Mouse (Mus musculus): Measurements from ENCODE around the gene Ppp1r13l. TPM values are rescaled to one million over a fixed set of nuclear protein-coding genes. Genes with fewer than 3 reads are reported as not detected.

The Ppp1r13l gene
- polyA plus RNA-seq (2015; fragmentation: Nextera tagmentation; extraction: Ambion mirVana): 3.0 and 4.0 TPM in 2 replicates

- Histone ChIP-seq H3K9me3 (replicated peaks; ENCODE audit: low read length) (no peaks in the 10 kb centered on the region), H3K36me3 (ENCODE audit: insufficient read depth, low read length) (0 out of 2 replicates have a peak, but pooled peaks cover 6% of the 10 kb centered on the region), H3K27ac (peak within 1 kb of the TSS; percentile 56; the same call in 1 of the 2 replicates), H3K4me3 (replicated peaks; ENCODE audit: low read depth, low read length) (peak within 1 kb of the TSS; percentile 74), H3K9ac (ENCODE audit: low read depth, low read length) (peak within 1 kb of the TSS; percentile 75), H3K4me2 (ENCODE audit: low read length) (peak within 1 kb of the TSS; percentile 99), H3K27me3 (ENCODE audit: insufficient read depth, low read length) (no peaks in the 10 kb centered on the region), H3K4me1 (replicated peaks; ENCODE audit: insufficient read depth, low read length) (0 out of 2 replicates have a peak, but pooled peaks cover 17% of the 10 kb centered on the region)
- ATAC-seq (replicated peaks; ENCODE audit: low FRiP score, low read depth) (peak; percentile 48), DNase-seq (ENCODE audit: low spot score) (peak; percentile 94)
- under 1% methylated on average over 31 of the region's 31 CpGs for WGBS
- TF ChIP-seq CTCF (IDR thresholded peaks at IDR 0.05; ENCODE audit: low read depth): no peak
Measured at GRCm38 (mm10) chr7:19359299-19359891, at the start of gene Ppp1r13l, which contains the start of gene Cd3eap. Gene Ppp1r13l (plus strand): TSS chr7:19359749. Gene Cd3eap (minus strand): TSS chr7:19359483.

GRCm38 (mm10) chr7:19309884-19310641 is 49.5 kb upstream of the Ppp1r13l start, which contains the start of gene Fosb:
Gene Fosb (minus strand): TSS chr7:19310051.
- ATAC-seq (replicated peaks; ENCODE audit: low FRiP score, low read depth): peak; percentile 89
- WGBS: 1% methylated on average over 48 of the region's 49 CpGs
- no peak within 1 kb of the TSS for H3K27ac ChIP-seq
- peak; percentile 98 for DNase-seq (ENCODE audit: low spot score)
- H3K4me2 ChIP-seq (ENCODE audit: low read length): peak within 1 kb of the TSS; percentile 86
- peaks cover 13% of the 10 kb centered on the region; the same call in 1 of the 2 replicates for H3K4me1 ChIP-seq (replicated peaks; ENCODE audit: insufficient read depth, low read length)
- H3K9ac ChIP-seq (ENCODE audit: low read depth, low read length): peak within 1 kb of the TSS; percentile 55
- no peaks in the 10 kb centered on the region for H3K36me3 ChIP-seq (ENCODE audit: insufficient read depth, low read length)
- peak within 1 kb of the TSS; percentile 52 for H3K4me3 ChIP-seq (replicated peaks; ENCODE audit: low read depth, low read length)
- peaks cover 8% of the 10 kb centered on the region for H3K27me3 ChIP-seq (ENCODE audit: insufficient read depth, low read length)
- no peaks in the 10 kb centered on the region for H3K9me3 ChIP-seq (replicated peaks; ENCODE audit: low read length)
- TF ChIP-seq CTCF (IDR thresholded peaks at IDR 0.05; ENCODE audit: low read depth): peak; percentile 67

GRCm38 (mm10) chr7:19311991-19312390 is 47.6 kb upstream of the Ppp1r13l start:
- H3K9me3 ChIP-seq (replicated peaks; ENCODE audit: low read length): no peaks in the 10 kb centered on the region
- WGBS: 27% methylated on average over 4 of the region's 4 CpGs
- no peak for ATAC-seq (replicated peaks; ENCODE audit: low FRiP score, low read depth)
- no peak overlapping the region for H3K4me2 ChIP-seq (ENCODE audit: low read length)
- H3K4me1 ChIP-seq (replicated peaks; ENCODE audit: insufficient read depth, low read length): peaks cover 13% of the 10 kb centered on the region; the same call in 1 of the 2 replicates
- H3K27me3 ChIP-seq (ENCODE audit: insufficient read depth, low read length): 0 out of 2 replicates have a peak, but pooled peaks cover under 1% of the 10 kb centered on the region
- H3K4me3 ChIP-seq (replicated peaks; ENCODE audit: low read depth, low read length): no peak overlapping the region
- H3K9ac ChIP-seq (ENCODE audit: low read depth, low read length): no peak overlapping the region
- H3K36me3 ChIP-seq (ENCODE audit: insufficient read depth, low read length): no peaks in the 10 kb centered on the region
- DNase-seq (ENCODE audit: low spot score): peak; percentile 21
- H3K27ac ChIP-seq: no peak overlapping the region
- no peak for TF ChIP-seq CTCF (IDR thresholded peaks at IDR 0.05; ENCODE audit: low read depth)

GRCm38 (mm10) chr7:19314033-19314432 is 45.5 kb upstream of the Ppp1r13l start:
- Histone ChIP-seq H3K27ac (no peak overlapping the region), H3K27me3 (ENCODE audit: insufficient read depth, low read length) (0 out of 2 replicates have a peak, but pooled peaks cover 4% of the 10 kb centered on the region), H3K36me3 (ENCODE audit: insufficient read depth, low read length) (no peaks in the 10 kb centered on the region), H3K9ac (ENCODE audit: low read depth, low read length) (no peak overlapping the region), H3K4me1 (replicated peaks; ENCODE audit: insufficient read depth, low read length) (peaks cover 9% of the 10 kb centered on the region; the same call in 1 of the 2 replicates), H3K9me3 (replicated peaks; ENCODE audit: low read length) (no peaks in the 10 kb centered on the region), H3K4me3 (replicated peaks; ENCODE audit: low read depth, low read length) (no peak overlapping the region), H3K4me2 (ENCODE audit: low read length) (no peak overlapping the region)
- 43% methylated on average over 5 of the region's 5 CpGs for WGBS
- TF ChIP-seq CTCF (IDR thresholded peaks at IDR 0.05; ENCODE audit: low read depth): no peak
- ATAC-seq (replicated peaks; ENCODE audit: low FRiP score, low read depth) (no peak), DNase-seq (ENCODE audit: low spot score) (no peak)

GRCm38 (mm10) chr7:19316451-19317161 is 42.9 kb upstream of the Ppp1r13l start:
- Histone ChIP-seq H3K27me3 (ENCODE audit: insufficient read depth, low read length) (0 out of 2 replicates have a peak, but pooled peaks cover 4% of the 10 kb centered on the region), H3K4me3 (replicated peaks; ENCODE audit: low read depth, low read length) (no peak overlapping the region), H3K36me3 (ENCODE audit: insufficient read depth, low read length) (no peaks in the 10 kb centered on the region), H3K4me2 (ENCODE audit: low read length) (no peak overlapping the region), H3K27ac (no peak overlapping the region), H3K9me3 (replicated peaks; ENCODE audit: low read length) (no peaks in the 10 kb centered on the region), H3K4me1 (replicated peaks; ENCODE audit: insufficient read depth, low read length) (peaks cover 8% of the 10 kb centered on the region), H3K9ac (ENCODE audit: low read depth, low read length) (no peak overlapping the region)
- ATAC-seq (replicated peaks; ENCODE audit: low FRiP score, low read depth): no peak
- no peak for DNase-seq (ENCODE audit: low spot score)
- 55% methylated on average over 14 of the region's 14 CpGs for WGBS
- TF ChIP-seq CTCF (IDR thresholded peaks at IDR 0.05; ENCODE audit: low read depth): no peak

- 63% methylated on average over 2 of the region's 2 CpGs for WGBS
- Histone ChIP-seq H3K4me1 (replicated peaks; ENCODE audit: insufficient read depth, low read length) (peaks cover 8% of the 10 kb centered on the region), H3K27me3 (ENCODE audit: insufficient read depth, low read length) (0 out of 2 replicates have a peak, but pooled peaks cover 4% of the 10 kb centered on the region), H3K36me3 (ENCODE audit: insufficient read depth, low read length) (no peaks in the 10 kb centered on the region), H3K27ac (no peak overlapping the region), H3K4me2 (ENCODE audit: low read length) (no peak overlapping the region), H3K9me3 (replicated peaks; ENCODE audit: low read length) (no peaks in the 10 kb centered on the region), H3K9ac (ENCODE audit: low read depth, low read length) (no peak overlapping the region), H3K4me3 (replicated peaks; ENCODE audit: low read depth, low read length) (no peak overlapping the region)
- no peak for DNase-seq (ENCODE audit: low spot score)
- TF ChIP-seq CTCF (IDR thresholded peaks at IDR 0.05; ENCODE audit: low read depth): no peak
- no peak for ATAC-seq (replicated peaks; ENCODE audit: low FRiP score, low read depth)
Measured at GRCm38 (mm10) chr7:19318201-19318600, 41.3 kb upstream of the Ppp1r13l start.

Measured in kidney, postnatal 0 days (tissue).